Mouse (Mus musculus) A20 (cell line): Measurements from ENCODE around the gene Hspa1l.
"Not testable (repeated sequence)": the region's sequence is repeated elsewhere in the genome, so short reads cannot be mapped to it uniquely, and the experiment has no call there.

ENCODE experiments used
- DNase-seq: peaks from one replicate; pipeline ENCODE4 v3.0.0-alpha.2; 2011; ENCODE audit warnings: low read depth, low spot score

Gene Hspa1l

GRCm38 (mm10) chr17:34972069-34972749, at the start of gene Hspa1l, which contains the start of gene Hspa1a:
TSS of gene Hspa1l (plus strand) at chr17:34972703.
TSS of gene Hspa1a (minus strand) at chr17:34972156.
- DNase-seq, result not testable (repeated sequence)

GRCm38 (mm10) chr17:34922939-34923338, 49.6 kb upstream of the Hspa1l start:
- peak; percentile 39 for DNase-seq

- DNase-seq, result no peak
Measured at GRCm38 (mm10) chr17:34924258-34924657, 48.2 kb upstream of the Hspa1l start.

GRCm38 (mm10) chr17:34927306-34928019, 45.0 kb upstream of the Hspa1l start:
- DNase-seq, result no peak

- no peak for DNase-seq
Measured at GRCm38 (mm10) chr17:34928841-34929240, 43.7 kb upstream of the Hspa1l start.

GRCm38 (mm10) chr17:34931061-34931734, 41.3 kb upstream of the Hspa1l start, which contains the start of gene Neu1:
TSS of gene Neu1 (plus strand) at chr17:34931253.
- DNase-seq, result peak; percentile 99

GRCm38 (mm10) chr17:34931735-34932098, 40.8 kb upstream of the Hspa1l start:
- peak; percentile 78 for DNase-seq

- peak; percentile 57 for DNase-seq
Measured at GRCm38 (mm10) chr17:34932287-34932686, 40.2 kb upstream of the Hspa1l start.

- no peak for DNase-seq
Measured at GRCm38 (mm10) chr17:34934031-34934430, 38.5 kb upstream of the Hspa1l start.

- no peak for DNase-seq
Measured at GRCm38 (mm10) chr17:34934830-34935229, 37.7 kb upstream of the Hspa1l start.

- no peak for DNase-seq
Measured at GRCm38 (mm10) chr17:34937960-34938505, 34.5 kb upstream of the Hspa1l start.

GRCm38 (mm10) chr17:34941344-34942041, 31.0 kb upstream of the Hspa1l start:
- DNase-seq, result no peak

GRCm38 (mm10) chr17:34943128-34943815, 29.2 kb upstream of the Hspa1l start:
- no peak for DNase-seq

GRCm38 (mm10) chr17:34944362-34944761, 28.1 kb upstream of the Hspa1l start:
- DNase-seq, result no peak

GRCm38 (mm10) chr17:34946486-34947140, 25.9 kb upstream of the Hspa1l start:
- no peak for DNase-seq

GRCm38 (mm10) chr17:34947606-34948005, 24.9 kb upstream of the Hspa1l start:
- DNase-seq, result peak; percentile 47

- DNase-seq, result peak; percentile 53
Measured at GRCm38 (mm10) chr17:34948721-34949552, 23.6 kb upstream of the Hspa1l start.

- DNase-seq, result peak; percentile 44
Measured at GRCm38 (mm10) chr17:34949553-34949969, 22.9 kb upstream of the Hspa1l start.
